Mouse (Mus musculus) bone marrow, adult 2 months (tissue): ENCODE results near the gene Rundc1.

Source experiments
- CTCF ChIP-seq: fragments of 200-500 bp; IDR thresholded peaks from 2 replicates; pipeline ENCODE4 v1.5.1; 2011; ENCODE audit warnings: low read length, control low read depth; ENCODE audit not compliant: control insufficient read depth, insufficient read depth
- POLR2A ChIP-seq: fragments of 200-500 bp; IDR thresholded peaks from 2 replicates; pipeline ENCODE4 v1.6.1; 2011; ENCODE audit warnings: low read depth, mild to moderate bottlenecking, control low read depth, low read length, borderline replicate concordance; ENCODE audit not compliant: control insufficient read depth

- TF ChIP-seq POLR2A (no peak), CTCF (no peak)
Measured at GRCm38 (mm10) chr11:101416433-101417100, 8.3 kb upstream of the Rundc1 start.
